Mouse (Mus musculus) stomach, postnatal 0 days (tissue): ENCODE data around the gene Il4ra.

Experiments
- CTCF ChIP-seq: IDR thresholded peaks from 2 replicates; pipeline ENCODE4 v1.5.1; 2016; ENCODE audit warnings: antibody characterized with exemption, low read depth, mild to moderate bottlenecking, moderate library complexity
- EP300 ChIP-seq: optimal IDR thresholded peaks from 2 replicates; pipeline ENCODE3; 2016; ENCODE audit warnings: antibody characterized with exemption

DNA sequence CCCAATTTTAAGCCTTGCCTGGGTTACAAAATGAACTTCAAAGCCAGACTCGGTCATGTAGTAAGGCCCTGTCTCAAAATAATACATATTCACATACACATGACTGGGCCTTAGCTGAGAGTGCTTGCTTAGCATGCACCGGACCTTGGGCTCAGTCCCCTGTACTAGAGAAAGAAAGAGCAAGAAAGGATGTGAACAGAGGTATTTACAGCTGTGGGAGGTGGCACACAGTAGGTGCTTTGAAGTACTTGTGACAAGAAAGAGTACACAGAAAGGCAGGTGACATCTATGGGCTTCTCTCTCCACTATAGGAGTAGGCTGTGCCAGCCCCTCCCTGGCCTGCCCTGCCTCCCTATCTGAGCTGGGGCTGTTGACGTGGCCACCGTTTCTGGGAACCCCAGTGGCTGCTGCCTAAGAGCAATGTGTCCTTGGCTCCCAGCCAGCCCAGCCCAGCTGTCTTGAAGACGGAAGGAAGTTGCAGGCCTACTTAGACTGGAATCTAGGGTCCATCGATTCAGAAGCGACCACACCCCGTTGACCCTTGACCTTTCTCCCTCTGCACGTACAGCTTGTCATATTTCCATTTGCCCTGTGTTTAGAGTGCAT is 9.3 kb downstream of the Il4ra start:
- TF ChIP-seq CTCF (no peak), EP300 (no peak)
